25 mouse cellular contexts compared by ENCODE assay signal in the genomic region with DNA sequence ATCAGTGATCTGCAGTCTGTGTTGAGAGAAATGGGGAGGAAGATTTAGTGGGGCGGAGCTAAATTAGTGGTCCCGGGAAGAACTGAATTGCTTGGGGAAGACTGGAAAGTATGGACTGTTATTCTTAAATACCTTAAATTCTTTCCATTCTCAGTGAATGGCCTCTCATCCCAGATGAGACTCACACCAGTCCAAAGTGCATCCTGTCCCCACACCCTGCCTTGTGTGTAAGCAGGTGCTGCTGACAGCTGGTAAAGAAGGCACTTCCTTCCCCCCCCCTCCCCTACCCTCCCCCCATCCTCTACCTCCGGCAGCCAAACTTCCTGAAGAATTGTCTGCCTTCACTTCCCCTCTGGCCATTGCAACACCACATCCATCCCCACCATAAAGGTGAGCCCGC.
A peak's percentile ranks its signal among the peaks of the same experiment; 100 is the strongest.
DNase-seq lines count a peak whose midpoint lies in the region; ATAC-seq and TF ChIP-seq lines count a peak whose summit lies in the region.
"Had no signal": no experiment of that assay in that cellular context is flagged by ENCODE, and none has a peak within 500 bp of the region (broad histone marks: within the 10 kb centered on the region; RNA-seq: fewer than 3 reads in every experiment).

No protein-coding gene starts in this region.

- H3K27me3 ChIP-seq in heart, embryonic 15.5 days: no peaks in the 10 kb centered on the region; the same call in 1 of the 2 replicates
- no peaks in the 10 kb centered on the region for H3K27me3 ChIP-seq in E14TG2a.4 (ENCODE audit: insufficient read depth, low read length)
- H3K27me3 ChIP-seq: forebrain, embryonic 12.5 days; forebrain, embryonic 15.5 days; heart, embryonic 13.5 days; hindbrain, embryonic 15.5 days had no signal

- no peak overlapping the region for H3K27ac ChIP-seq in heart, embryonic 15.5 days
- no peak overlapping the region for H3K27ac ChIP-seq in layer of hippocampus, adult 2 months
- H3K27ac ChIP-seq: embryonic facial prominence, embryonic 12.5 days; forebrain, embryonic 12.5 days; forebrain, embryonic 15.5 days; heart, embryonic 10.5 days; heart, embryonic 13.5 days; hindbrain, embryonic 12.5 days; hindbrain, embryonic 15.5 days had no signal

- ATAC-seq in heart, embryonic 15.5 days (replicated peaks; ENCODE audit: insufficient number of reproducible peaks, insufficient read depth, low FRiP score, low read depth): 0 out of 2 replicates have a peak, but pooled peaks have one; percentile 27
- ATAC-seq: forebrain, embryonic 15.5 days; intestine, postnatal 0 days had no signal

- H3K4me2 ChIP-seq in heart, embryonic 15.5 days: no peak overlapping the region
- H3K4me2 ChIP-seq: embryonic facial prominence, embryonic 12.5 days; forebrain, embryonic 12.5 days; forebrain, embryonic 15.5 days; heart, embryonic 13.5 days; hindbrain, embryonic 12.5 days; hindbrain, embryonic 15.5 days had no signal

- H3K4me3 ChIP-seq in heart, embryonic 15.5 days: no peak overlapping the region
- peak overlapping the region; percentile 58 for H3K4me3 ChIP-seq in E14TG2a.4 (replicated peaks; ENCODE audit: low read length)
- no peak overlapping the region for H3K4me3 ChIP-seq in layer of hippocampus, adult 2 months
- H3K4me3 ChIP-seq: embryonic facial prominence, embryonic 12.5 days; erythroblast, embryonic 14.5 days; forebrain, embryonic 12.5 days; forebrain, embryonic 15.5 days; heart, embryonic 10.5 days; heart, embryonic 13.5 days; hindbrain, embryonic 12.5 days; hindbrain, embryonic 15.5 days had no signal

- H3K9me3 ChIP-seq in heart, embryonic 15.5 days (replicated peaks): no peaks in the 10 kb centered on the region
- H3K9me3 ChIP-seq in E14TG2a.4 (ENCODE audit: low read length): no peaks in the 10 kb centered on the region
- H3K9me3 ChIP-seq: embryonic facial prominence, embryonic 12.5 days; forebrain, embryonic 12.5 days; forebrain, embryonic 15.5 days; heart, embryonic 10.5 days; heart, embryonic 13.5 days; hindbrain, embryonic 12.5 days; hindbrain, embryonic 15.5 days had no signal

- TF ChIP-seq CTCF in E14TG2a.4 (conservative IDR thresholded peaks at IDR 0.05; ENCODE audit: low read length): no peak
- TF ChIP-seq CTCF in layer of hippocampus, adult 2 months (conservative IDR thresholded peaks at IDR 0.05): no peak

- H3K4me1 ChIP-seq in heart, embryonic 15.5 days (replicated peaks): no peaks in the 10 kb centered on the region; the same call in none of the 2 replicates
- H3K4me1 ChIP-seq in E14TG2a.4 (replicated peaks; ENCODE audit: low read depth, low read length): peaks cover 86% of the 10 kb centered on the region
- H3K4me1 ChIP-seq: embryonic facial prominence, embryonic 12.5 days; hindbrain, embryonic 12.5 days had no signal

- no peak for DNase-seq in heart, adult 8-10 months (ENCODE audit: low spot score)
- DNase-seq in ES-CJ7 (ENCODE audit: low read depth, low spot score): peak; percentile 95
- DNase-seq in ZHBTc4 (ENCODE audit: low read depth, low spot score): peak; percentile 93
- DNase-seq in Muller cell, postnatal 12 days (ENCODE audit: inconsistent ontology term): no peak
- DNase-seq in layer of hippocampus, adult 2 months (ENCODE audit: low spot score in 2 of 2): no peak
- DNase-seq: adrenal gland, adult 2 months; adrenal gland, postnatal 14 days; B cell, adult 2 months; cerebellum, adult 11 months; cerebellum, adult 2 months; cerebellum, postnatal 10 days; cerebellum, postnatal 36 days; gastrocnemius, postnatal 25 days; heart, adult 18-20 months had no signal

- H3K36me3 ChIP-seq in heart, embryonic 15.5 days: no peaks in the 10 kb centered on the region
- H3K36me3 ChIP-seq in E14TG2a.4 (ENCODE audit: insufficient read depth, low read length): peaks cover 11% of the 10 kb centered on the region
- H3K36me3 ChIP-seq: embryonic facial prominence, embryonic 12.5 days; forebrain, embryonic 12.5 days; forebrain, embryonic 15.5 days; heart, embryonic 10.5 days; heart, embryonic 13.5 days; hindbrain, embryonic 12.5 days; hindbrain, embryonic 15.5 days had no signal

- no peak overlapping the region for H3K9ac ChIP-seq in heart, embryonic 15.5 days
- H3K9ac ChIP-seq: embryonic facial prominence, embryonic 12.5 days; forebrain, embryonic 12.5 days; forebrain, embryonic 15.5 days; heart, embryonic 13.5 days; hindbrain, embryonic 12.5 days; hindbrain, embryonic 15.5 days had no signal

- 43% methylated on average over 4 of the region's 4 CpGs for WGBS in heart, embryonic 15.5 days

Comparison
In these comparisons a context has a peak if more than half of its experiments do, and no peak if none do; other contexts are left out.
1. DNase-seq: peak in ES-CJ7 (single experiment) and ZHBTc4 (single experiment); none in heart, adult 8-10 months (single experiment), Muller cell, postnatal 12 days (single experiment) and layer of hippocampus, adult 2 months (0 of 2).